Mouse (Mus musculus) left cerebral cortex, adult 6 months (tissue): ENCODE results near the gene Sms. TPM values are rescaled to one million over a fixed set of nuclear protein-coding genes. Genes with fewer than 3 reads are reported as not detected.

ENCODE experiments used
- long read RNA-seq, 2 experiments: library from polyadenylated mRNA; unstranded; transcript quantifications; one replicate each; pipeline ENCODE4 v2.0.0; 2019 to 2020
- polyA plus RNA-seq: library from polyadenylated mRNA; unstranded; fragments of <200 nt; fragmentation: Nextera tagmentation; gene quantifications from 2 replicates; pipeline ENCODE4 v1.2.3, GENCODE M21; 2021

Sms gene
- polyA plus RNA-seq = 101 and 113 TPM in 2 replicates
- long read RNA-seq, experiment 1, transcript Sms-201 (11 exons, 3,717 nt) = major isoform, 128 of 169 reads
- long read RNA-seq, experiment 1, partial matches to known transcripts = 33 of 169 reads
- long read RNA-seq, experiment 1, other reads (novel, unspliced or antisense) = 8 of 169 reads
- long read RNA-seq, experiment 2, transcript Sms-201 (11 exons, 3,717 nt) = major isoform, 10 of 74 reads
- long read RNA-seq, experiment 2, partial matches to known transcripts = 50 of 74 reads
- long read RNA-seq, experiment 2, other reads (novel, unspliced or antisense) = 14 of 74 reads

GRCm38 (mm10) chrX:157491944-157492726 is at the start of gene Sms:
Sms (minus strand) TSS chrX:157492287.

GRCm38 (mm10) chrX:157415212-157415611 is 76.9 kb downstream of the Sms start, which contains the start of gene Phex:
Phex (minus strand) TSS chrX:157415312.

Other genes starting within 250 kb of the Sms start
- 0.05 and 0.09 TPM in 2 replicates for gene Phex, start 77.0 kb downstream of the Sms start, polyA plus RNA-seq
- not detected in 2 replicates for gene Yy2, start 76.7 kb upstream of the Sms start, polyA plus RNA-seq
- 7.7 and 7.9 TPM in 2 replicates for gene Mbtps2, start 106.4 kb upstream of the Sms start, polyA plus RNA-seq
- gene Smpx, start 206.6 kb upstream of the Sms start, polyA plus RNA-seq = 0.34 TPM in 1 of 2 replicates, not detected in the other